Mouse (Mus musculus) brain, adult 2 months (tissue): Measurements from ENCODE around the gene H2al2c.
"Not testable (repeated sequence)": the region's sequence is repeated elsewhere in the genome, so short reads cannot be mapped to it uniquely, and the experiment has no call there.

Experiments used
- DNase-seq: peaks from one replicate; pipeline ENCODE4 v3.0.0; 2011; ENCODE audit warnings: low read depth, low spot score

H2al2c gene

DNA sequence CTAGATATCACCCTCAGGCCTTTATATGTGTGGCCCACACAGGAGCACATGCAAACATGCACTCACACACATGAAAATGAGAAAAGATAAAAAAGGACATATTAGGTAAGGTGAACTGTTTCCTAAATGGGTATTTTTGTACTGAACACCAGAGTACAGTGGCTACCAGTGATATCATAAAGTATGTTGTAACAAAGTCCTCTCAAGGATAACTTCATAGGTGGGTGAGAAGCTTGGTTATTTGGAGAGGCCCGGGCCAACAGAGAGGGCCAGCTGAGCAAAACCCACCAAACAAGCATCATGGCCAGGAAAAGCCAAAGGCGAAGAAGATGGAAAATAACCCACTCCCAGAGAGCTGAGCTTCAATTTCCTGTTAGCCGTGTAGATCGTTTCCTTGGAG is at the start of gene H2al2c:
Gene H2al2c (plus strand): TSS at position 301 of the 400 bp plus-strand sequence.
- not testable (repeated sequence) for DNase-seq
